Mouse (Mus musculus) heart, embryonic 14.5 days (tissue): ENCODE measurements around the gene Nalcn. TPM values are rescaled to one million over a fixed set of nuclear protein-coding genes. Genes with fewer than 3 reads are reported as not detected.

Experiments used
- ATAC-seq: fragments of 200-750 bp; cut with Nextera tagmentation; 2 replicates; pipeline ENCODE4 v1.8.0; 2017; ENCODE audit warnings: low read depth, moderate TSS enrichment; ENCODE audit not compliant: insufficient number of reproducible peaks, insufficient read depth, low FRiP score
- H3K27ac ChIP-seq, 2 experiments: fragments of 200-500 bp in 1 of 2; fragments of 300-500 bp in 1 of 2; sonication (generic) in 1 of 2; replicated peaks in 1 of 2; 2 replicates each; pipeline ENCODE4 v1.5.1; 2012 to 2014; ENCODE audit warnings: low read depth in 2 of 2, low read length in 2 of 2, control low read depth in 1 of 2, mild to moderate bottlenecking in 1 of 2, mixed read lengths in 1 of 2; ENCODE audit not compliant: control insufficient read depth in 1 of 2, insufficient read depth in 1 of 2
- H3K27me3 ChIP-seq: fragments of 300-500 bp; sonication (generic); 2 replicates; pipeline ENCODE4 v1.6.1; 2014; ENCODE audit warnings: mild to moderate bottlenecking, low read length, control low read depth; ENCODE audit not compliant: control insufficient read depth, insufficient read depth
- H3K36me3 ChIP-seq: fragments of 300-500 bp; sonication (generic); 2 replicates; pipeline ENCODE4 v1.6.1; 2014; ENCODE audit warnings: mild to moderate bottlenecking, control low read depth, low read length, mixed read lengths; ENCODE audit not compliant: control insufficient read depth, insufficient read depth
- H3K4me1 ChIP-seq, 2 experiments: fragments of 200-500 bp in 1 of 2; fragments of 300-500 bp in 1 of 2; sonication (generic) in 1 of 2; 2 replicates each; pipeline ENCODE4 v1.6.1; 2012 to 2014; ENCODE audit warnings: low read length in 2 of 2, control low read depth in 1 of 2, mixed read lengths in 1 of 2; ENCODE audit not compliant: control insufficient read depth in 2 of 2, insufficient read depth in 2 of 2
- H3K4me2 ChIP-seq: fragments of 300-500 bp; sonication (generic); 2 replicates; pipeline ENCODE4 v1.6.1; 2014; ENCODE audit warnings: mild to moderate bottlenecking, low read length
- H3K4me3 ChIP-seq, 2 experiments: fragments of 200-500 bp in 1 of 2; fragments of 300-500 bp in 1 of 2; sonication (generic) in 1 of 2; 2 replicates each; pipeline ENCODE4 v1.5.1; 2012 to 2014; ENCODE audit warnings: low read length in 2 of 2, mild to moderate bottlenecking in 2 of 2, control low read depth in 1 of 2, low read depth in 1 of 2, moderate library complexity in 1 of 2; ENCODE audit not compliant: control insufficient read depth in 1 of 2, insufficient read depth in 1 of 2
- H3K9ac ChIP-seq: fragments of 300-500 bp; sonication (generic); 2 replicates; pipeline ENCODE4 v1.6.1; 2014; ENCODE audit warnings: mild to moderate bottlenecking, low read length
- H3K9me3 ChIP-seq: fragments of 300-500 bp; sonication (generic); 2 replicates; pipeline ENCODE4 v1.6.1; 2016; ENCODE audit warnings: low read length, control low read depth; ENCODE audit not compliant: control insufficient read depth
- WGBS: fragments of 180-500 bp; shearing (Covaris S2); extraction: QIAGEN DNeasy Blood & Tissue Kit; methylation state at CpG from one replicate; pipeline ENCODE4 v1.1.7; 2014; 5-methylcytosine and 5-hydroxymethylcytosine counted together
- polyA plus RNA-seq: library from polyadenylated mRNA; unstranded; fragments of >200 nt; fragmentation: Nextera tagmentation; extraction: Ambion mirVana; gene quantifications from 2 replicates; pipeline ENCODE4 v1.2.1, GENCODE M21; 2014

Gene Nalcn
- polyA plus RNA-seq, 1 experiment from 2014 or later: 0.41 TPM

- 54% methylated on average over 3 of the region's 3 CpGs for WGBS
- Histone ChIP-seq H3K4me3 (peak overlapping the region; percentile 51), H3K4me2 (peak overlapping the region; percentile 92), H3K27ac (no peak overlapping the region), H3K4me1 (no peaks in the 10 kb centered on the region), H3K9ac (no peak overlapping the region), H3K27me3 (peaks cover 14% of the 10 kb centered on the region), H3K9me3 (no peaks in the 10 kb centered on the region), H3K36me3 (no peaks in the 10 kb centered on the region)
- ATAC-seq: no peak
Observed at GRCm38 (mm10) chr14:123627180-123627562, 227 bp upstream of the Nalcn start.

GRCm38 (mm10) chr14:123622969-123623368, 4.0 kb downstream of the Nalcn start:
- H3K4me2 ChIP-seq: no peak overlapping the region
- no peaks in the 10 kb centered on the region for H3K4me1 ChIP-seq
- no peak overlapping the region for H3K27ac ChIP-seq
- no peak overlapping the region for H3K4me3 ChIP-seq
- H3K9ac ChIP-seq: no peak overlapping the region
- no peak for ATAC-seq
- 55% methylated on average over 1 of the region's 1 CpGs for WGBS
- peaks cover 14% of the 10 kb centered on the region for H3K27me3 ChIP-seq
- H3K9me3 ChIP-seq: no peaks in the 10 kb centered on the region
- H3K36me3 ChIP-seq: no peaks in the 10 kb centered on the region

DNA sequence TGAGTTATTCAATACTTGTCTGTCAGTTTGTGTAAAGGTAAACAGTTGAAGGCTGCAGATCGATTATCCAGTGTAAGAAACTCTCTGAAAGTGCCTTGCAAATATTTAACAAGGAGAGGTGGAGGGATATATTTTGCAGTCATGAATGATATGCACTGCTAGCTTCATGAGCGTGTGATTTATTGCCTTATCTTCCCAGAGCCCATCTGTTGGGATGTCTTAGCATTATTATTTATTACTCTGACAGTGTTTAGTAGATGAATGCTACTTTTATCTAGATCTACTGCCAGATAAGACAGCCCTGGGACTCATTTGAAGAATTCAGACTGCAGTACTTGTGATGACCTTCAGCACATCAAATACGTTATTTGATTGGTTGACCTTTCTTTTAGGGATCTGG, 31.7 kb downstream of the Nalcn start:
- Histone ChIP-seq H3K36me3 (no peaks in the 10 kb centered on the region), H3K27ac (no peak overlapping the region), H3K4me3 (no peak overlapping the region), H3K4me1 (no peaks in the 10 kb centered on the region), H3K27me3 (no peaks in the 10 kb centered on the region), H3K9me3 (no peaks in the 10 kb centered on the region), H3K9ac (no peak overlapping the region), H3K4me2 (no peak overlapping the region)
- 58% methylated on average over 3 of the region's 3 CpGs for WGBS
- ATAC-seq: no peak

- no peaks in the 10 kb centered on the region for H3K4me1 ChIP-seq
- H3K4me2 ChIP-seq: no peak overlapping the region
- no peak for ATAC-seq
- H3K36me3 ChIP-seq: no peaks in the 10 kb centered on the region
- no peak overlapping the region for H3K4me3 ChIP-seq
- no peak overlapping the region for H3K27ac ChIP-seq
- H3K9ac ChIP-seq: no peak overlapping the region
- H3K9me3 ChIP-seq: no peaks in the 10 kb centered on the region
- no peaks in the 10 kb centered on the region for H3K27me3 ChIP-seq
Observed at GRCm38 (mm10) chr14:123587412-123587811, 39.5 kb downstream of the Nalcn start.

DNA sequence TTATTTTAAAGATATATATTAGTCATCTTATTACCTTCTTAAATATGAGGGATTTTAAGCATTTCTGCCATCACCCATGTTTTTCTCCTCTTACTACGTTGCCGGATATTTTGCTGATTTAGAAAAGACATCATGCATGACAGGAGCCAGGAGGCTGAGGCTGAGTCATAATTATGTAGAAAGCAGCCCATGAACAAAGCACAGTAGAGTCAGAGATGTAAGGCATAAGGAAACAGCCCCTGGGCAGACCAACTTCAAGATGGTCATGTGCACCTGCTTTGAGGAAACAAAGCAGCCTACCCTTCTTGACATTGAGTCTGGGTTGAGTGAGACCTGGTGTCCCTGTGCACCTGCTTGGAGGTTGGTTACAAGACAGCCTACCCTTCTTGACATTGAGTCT, 44.5 kb downstream of the Nalcn start:
- no peak overlapping the region for H3K4me3 ChIP-seq
- ATAC-seq: no peak
- H3K27me3 ChIP-seq: no peaks in the 10 kb centered on the region
- H3K4me1 ChIP-seq: no peaks in the 10 kb centered on the region
- no peaks in the 10 kb centered on the region for H3K36me3 ChIP-seq
- no peaks in the 10 kb centered on the region for H3K9me3 ChIP-seq
- no peak overlapping the region for H3K9ac ChIP-seq
- 84% methylated on average over 2 of the region's 2 CpGs for WGBS
- H3K27ac ChIP-seq: no peak overlapping the region
- no peak overlapping the region for H3K4me2 ChIP-seq

- no peak overlapping the region for H3K27ac ChIP-seq
- H3K27me3 ChIP-seq: no peaks in the 10 kb centered on the region
- WGBS: 81% methylated on average over 4 of the region's 4 CpGs
- no peak overlapping the region for H3K4me2 ChIP-seq
- ATAC-seq: no peak
- no peaks in the 10 kb centered on the region for H3K36me3 ChIP-seq
- no peaks in the 10 kb centered on the region for H3K9me3 ChIP-seq
- H3K4me1 ChIP-seq: no peaks in the 10 kb centered on the region
- no peak overlapping the region for H3K9ac ChIP-seq
- H3K4me3 ChIP-seq: no peak overlapping the region
Observed at GRCm38 (mm10) chr14:123575356-123575755, 51.6 kb downstream of the Nalcn start.

DNA sequence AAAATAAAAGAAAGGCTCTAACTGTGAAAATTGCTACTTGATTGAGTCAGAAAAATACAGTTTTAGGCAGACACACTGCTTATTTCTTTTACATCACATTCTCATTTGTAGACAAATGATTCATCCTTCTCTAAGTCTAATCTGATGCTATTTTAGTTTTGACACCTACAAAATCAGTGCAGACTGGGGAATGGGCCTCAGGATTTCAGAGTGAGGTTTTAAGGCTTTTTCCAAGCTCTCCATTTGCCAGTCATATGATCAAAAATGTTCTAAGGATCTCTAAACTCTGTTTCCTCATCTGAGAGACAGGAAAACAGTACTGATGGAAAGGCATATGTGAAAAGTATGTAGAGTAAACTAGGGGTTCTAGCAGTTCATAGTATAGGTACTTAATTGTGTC, 52.0 kb downstream of the Nalcn start:
- no peaks in the 10 kb centered on the region for H3K4me1 ChIP-seq
- no peak for ATAC-seq
- no peaks in the 10 kb centered on the region for H3K36me3 ChIP-seq
- H3K27ac ChIP-seq: no peak overlapping the region
- no peak overlapping the region for H3K4me2 ChIP-seq
- no peak overlapping the region for H3K9ac ChIP-seq
- no peak overlapping the region for H3K4me3 ChIP-seq
- H3K27me3 ChIP-seq: no peaks in the 10 kb centered on the region
- no peaks in the 10 kb centered on the region for H3K9me3 ChIP-seq

GRCm38 (mm10) chr14:123566599-123566998, 60.3 kb downstream of the Nalcn start:
- H3K9me3 ChIP-seq: no peaks in the 10 kb centered on the region
- H3K4me2 ChIP-seq: no peak overlapping the region
- no peak overlapping the region for H3K27ac ChIP-seq
- no peaks in the 10 kb centered on the region for H3K4me1 ChIP-seq
- H3K9ac ChIP-seq: no peak overlapping the region
- H3K27me3 ChIP-seq: no peaks in the 10 kb centered on the region
- no peaks in the 10 kb centered on the region for H3K36me3 ChIP-seq
- no peak overlapping the region for H3K4me3 ChIP-seq
- no peak for ATAC-seq
- 51% methylated on average over 2 of the region's 2 CpGs for WGBS
